Mouse (Mus musculus) kidney, embryonic 14.5 days (tissue): ENCODE measurements around the gene Gas1. TPM values are rescaled to one million over a fixed set of nuclear protein-coding genes. Genes with fewer than 3 reads are reported as not detected.
A peak's percentile ranks its signal among the peaks of the same experiment; 100 is the strongest.

ENCODE experiments used
- ATAC-seq: fragments of 200-750 bp; cut with Nextera tagmentation; 2 replicates; pipeline ENCODE4 v1.8.0; 2017; ENCODE audit warnings: moderate number of reproducible peaks, mild to moderate bottlenecking, moderate TSS enrichment, moderate library complexity; ENCODE audit not compliant: low FRiP score, low TSS enrichment
- H3K27ac ChIP-seq: fragments of 300-500 bp; sonication (generic); 2 replicates; pipeline ENCODE4 v1.5.1; 2014; ENCODE audit warnings: low read depth, mild to moderate bottlenecking, low read length, moderate library complexity, mixed read lengths
- H3K27me3 ChIP-seq: fragments of 300-500 bp; sonication (generic); 2 replicates; pipeline ENCODE4 v1.6.1; 2014; ENCODE audit warnings: mild to moderate bottlenecking, low read length; ENCODE audit not compliant: control insufficient read depth, insufficient read depth
- H3K36me3 ChIP-seq: fragments of 300-500 bp; sonication (generic); 2 replicates; pipeline ENCODE4 v1.6.1; 2014; ENCODE audit warnings: low read length, mixed read lengths; ENCODE audit not compliant: control insufficient read depth, insufficient read depth
- H3K4me1 ChIP-seq: fragments of 300-500 bp; sonication (generic); 2 replicates; pipeline ENCODE4 v1.6.1; 2014; ENCODE audit warnings: low read length, mixed read lengths; ENCODE audit not compliant: control insufficient read depth, insufficient read depth
- H3K4me2 ChIP-seq: fragments of 300-500 bp; sonication (generic); replicated peaks from 2 replicates; pipeline ENCODE4 v1.6.1; 2014; ENCODE audit warnings: low read depth, mild to moderate bottlenecking, low read length
- H3K4me3 ChIP-seq: fragments of 300-500 bp; sonication (generic); 2 replicates; pipeline ENCODE4 v1.5.1; 2014; ENCODE audit warnings: mild to moderate bottlenecking, low read length
- H3K9ac ChIP-seq: fragments of 300-500 bp; sonication (generic); 2 replicates; pipeline ENCODE4 v1.6.1; 2014; ENCODE audit warnings: low read depth, mild to moderate bottlenecking, low read length, moderate library complexity
- H3K9me3 ChIP-seq: fragments of 300-500 bp; sonication (generic); 2 replicates; pipeline ENCODE4 v1.6.1; 2016; ENCODE audit warnings: low read length; ENCODE audit not compliant: control insufficient read depth
- WGBS: fragments of 180-500 bp; shearing (Covaris S2); extraction: QIAGEN DNeasy Blood & Tissue Kit; methylation state at CpG from one replicate; pipeline ENCODE4 v1.1.7; 2014; 5-methylcytosine and 5-hydroxymethylcytosine counted together
- polyA plus RNA-seq: library from polyadenylated mRNA; unstranded; fragments of >200 nt; fragmentation: Nextera tagmentation; extraction: Ambion mirVana; gene quantifications from 2 replicates; pipeline ENCODE4 v1.2.1, GENCODE M21; 2014

Gene Gas1
- polyA plus RNA-seq, 1 experiment from 2014 or later = 143 TPM

GRCm38 (mm10) chr13:60193273-60193672, 16.1 kb upstream of the Gas1 start:
- Histone ChIP-seq H3K9ac (no peak overlapping the region), H3K27me3 (no peaks in the 10 kb centered on the region), H3K4me1 (no peaks in the 10 kb centered on the region), H3K27ac (no peak overlapping the region), H3K4me2 (no peak overlapping the region), H3K9me3 (no peaks in the 10 kb centered on the region), H3K36me3 (no peaks in the 10 kb centered on the region), H3K4me3 (no peak overlapping the region)
- ATAC-seq = no peak
- WGBS = 40% methylated on average over 6 of the region's 6 CpGs

- Histone ChIP-seq H3K4me2 (peak overlapping the region; percentile 15; the same call in 1 of the 2 replicates), H3K9ac (no peak overlapping the region), H3K4me3 (no peak overlapping the region), H3K27me3 (no peaks in the 10 kb centered on the region), H3K9me3 (no peaks in the 10 kb centered on the region), H3K36me3 (no peaks in the 10 kb centered on the region), H3K27ac (no peak overlapping the region), H3K4me1 (no peaks in the 10 kb centered on the region)
- 26% methylated on average over 10 of the region's 10 CpGs for WGBS
- ATAC-seq = no peak
Observed at GRCm38 (mm10) chr13:60189923-60190322, 12.8 kb upstream of the Gas1 start.

- ATAC-seq = no peak
- WGBS = 85% methylated on average over 8 of the region's 8 CpGs
- no peak overlapping the region for H3K9ac ChIP-seq
Observed at GRCm38 (mm10) chr13:60188952-60189351, 11.8 kb upstream of the Gas1 start.

GRCm38 (mm10) chr13:60187276-60187675, 10.1 kb upstream of the Gas1 start:
- peak; percentile 68; the same call in 1 of the 2 replicates for ATAC-seq
- 68% methylated on average over 2 of the region's 2 CpGs for WGBS

More at GRCm38 (mm10) chr13:60188952-60189351, 11.8 kb upstream of the Gas1 start:
- Histone ChIP-seq H3K4me3 (no peak overlapping the region), H3K9me3 (no peaks in the 10 kb centered on the region), H3K4me1 (no peaks in the 10 kb centered on the region), H3K36me3 (no peaks in the 10 kb centered on the region), H3K4me2 (no peak overlapping the region), H3K27ac (no peak overlapping the region), H3K27me3 (no peaks in the 10 kb centered on the region)

GRCm38 (mm10) chr13:60182346-60182745, 5.2 kb upstream of the Gas1 start:
- Histone ChIP-seq H3K4me1 (no peaks in the 10 kb centered on the region), H3K36me3 (no peaks in the 10 kb centered on the region), H3K4me3 (no peak overlapping the region), H3K9ac (no peak overlapping the region), H3K9me3 (no peaks in the 10 kb centered on the region), H3K27me3 (no peaks in the 10 kb centered on the region), H3K27ac (no peak overlapping the region), H3K4me2 (no peak overlapping the region)
- no peak for ATAC-seq
- 56% methylated on average over 4 of the region's 4 CpGs for WGBS

More at GRCm38 (mm10) chr13:60187276-60187675, 10.1 kb upstream of the Gas1 start:
- H3K4me3 ChIP-seq = no peak overlapping the region
- no peaks in the 10 kb centered on the region for H3K27me3 ChIP-seq
- no peaks in the 10 kb centered on the region for H3K4me1 ChIP-seq
- no peak overlapping the region for H3K9ac ChIP-seq
- H3K9me3 ChIP-seq = no peaks in the 10 kb centered on the region
- H3K36me3 ChIP-seq = no peaks in the 10 kb centered on the region
- H3K4me2 ChIP-seq = no peak overlapping the region
- no peak overlapping the region for H3K27ac ChIP-seq

- no peak for ATAC-seq
- Histone ChIP-seq H3K36me3 (no peaks in the 10 kb centered on the region), H3K4me3 (no peak overlapping the region), H3K27ac (no peak overlapping the region), H3K27me3 (no peaks in the 10 kb centered on the region), H3K4me2 (no peak overlapping the region), H3K4me1 (no peaks in the 10 kb centered on the region), H3K9ac (no peak overlapping the region), H3K9me3 (no peaks in the 10 kb centered on the region)
- WGBS = 68% methylated on average over 4 of the region's 4 CpGs
Observed at GRCm38 (mm10) chr13:60179641-60180040, 2.5 kb upstream of the Gas1 start.

- H3K9ac ChIP-seq = peak overlapping the region; percentile 56
- under 1% methylated on average over 15 of the region's 15 CpGs for WGBS
- 0 out of 2 replicates have a peak, but pooled peaks have one; percentile 1 for ATAC-seq
Observed at GRCm38 (mm10) chr13:60178416-60178815, 1.3 kb upstream of the Gas1 start.

GRCm38 (mm10) chr13:60177797-60178110, 589 bp upstream of the Gas1 start:
- peak overlapping the region; percentile 72 for H3K4me2 ChIP-seq
- ATAC-seq = no peak
- WGBS = 0% methylated on average over 13 of the region's 13 CpGs
- no peaks in the 10 kb centered on the region for H3K27me3 ChIP-seq
- peak overlapping the region; percentile 99 for H3K27ac ChIP-seq
- no peaks in the 10 kb centered on the region for H3K9me3 ChIP-seq
- peak overlapping the region; percentile 82 for H3K4me3 ChIP-seq
- no peaks in the 10 kb centered on the region for H3K36me3 ChIP-seq
- peaks cover 6% of the 10 kb centered on the region; the same call in 1 of the 2 replicates for H3K4me1 ChIP-seq
- peak overlapping the region; percentile 56; the same call in 1 of the 2 replicates for H3K9ac ChIP-seq

More at GRCm38 (mm10) chr13:60178416-60178815, 1.3 kb upstream of the Gas1 start:
- no peaks in the 10 kb centered on the region for H3K9me3 ChIP-seq
- no peaks in the 10 kb centered on the region for H3K27me3 ChIP-seq
- peaks cover 2% of the 10 kb centered on the region; the same call in 1 of the 2 replicates for H3K4me1 ChIP-seq
- peak overlapping the region; percentile 72 for H3K4me2 ChIP-seq
- no peaks in the 10 kb centered on the region for H3K36me3 ChIP-seq
- peak overlapping the region; percentile 82 for H3K4me3 ChIP-seq
- peak overlapping the region; percentile 99 for H3K27ac ChIP-seq

GRCm38 (mm10) chr13:60176776-60177105, 424 bp downstream of the Gas1 start:
- H3K4me3 ChIP-seq = peak overlapping the region; percentile 82
- H3K27ac ChIP-seq = peak overlapping the region; percentile 99
- no peaks in the 10 kb centered on the region for H3K9me3 ChIP-seq
- H3K4me1 ChIP-seq = peaks cover 16% of the 10 kb centered on the region
- no peak; the same call in 1 of the 2 replicates for ATAC-seq
- no peaks in the 10 kb centered on the region for H3K27me3 ChIP-seq
- H3K9ac ChIP-seq = peak overlapping the region; percentile 99
- H3K36me3 ChIP-seq = no peaks in the 10 kb centered on the region
- under 1% methylated on average over 53 of the region's 53 CpGs for WGBS
- peak overlapping the region; percentile 72 for H3K4me2 ChIP-seq
